Mouse (Mus musculus): ENCODE measurements around the gene Tmem150c. TPM values are rescaled to one million over a fixed set of nuclear protein-coding genes. Genes with fewer than 3 reads are reported as not detected.
A peak's percentile ranks its signal among the peaks of the same experiment; 100 is the strongest.

Gene Tmem150c
- polyA plus RNA-seq, 1 experiment from 2014 or later = 1.6 TPM

GRCm38 (mm10) chr5:100036681-100037080, 122.9 kb downstream of the Tmem150c start:
- no peak for DNase-seq (ENCODE audit: low spot score)
- Histone ChIP-seq H3K9me3 (replicated peaks; ENCODE audit: control insufficient read depth, low read length) (no peaks in the 10 kb centered on the region), H3K27me3 (ENCODE audit: control insufficient read depth, insufficient read depth, low read length) (no peaks in the 10 kb centered on the region), H3K27ac (replicated peaks; ENCODE audit: low read depth, low read length) (no peak overlapping the region), H3K36me3 (replicated peaks; ENCODE audit: control insufficient read depth, insufficient read depth, low read depth, low read length) (peaks cover 2% of the 10 kb centered on the region), H3K9ac (replicated peaks; ENCODE audit: low read length) (peak overlapping the region; percentile 41), H3K4me2 (ENCODE audit: low read depth, low read length) (peak overlapping the region; percentile 90), H3K4me1 (ENCODE audit: control insufficient read depth, insufficient read depth, low read length) (no peaks in the 10 kb centered on the region), H3K4me3 (ENCODE audit: low read depth, low read length) (peak overlapping the region; percentile 87)
- 27% methylated on average over 7 of the region's 7 CpGs for WGBS
- ATAC-seq (replicated peaks; ENCODE audit: insufficient number of reproducible peaks, low FRiP score, low TSS enrichment, low read depth) = no peak

GRCm38 (mm10) chr5:100035950-100036349, 123.7 kb downstream of the Tmem150c start:
- Histone ChIP-seq H3K27ac (replicated peaks; ENCODE audit: low read depth, low read length) (no peak overlapping the region), H3K27me3 (ENCODE audit: control insufficient read depth, insufficient read depth, low read length) (no peaks in the 10 kb centered on the region), H3K4me1 (ENCODE audit: control insufficient read depth, insufficient read depth, low read length) (no peaks in the 10 kb centered on the region), H3K36me3 (replicated peaks; ENCODE audit: control insufficient read depth, insufficient read depth, low read depth, low read length) (peaks cover 2% of the 10 kb centered on the region), H3K9me3 (replicated peaks; ENCODE audit: control insufficient read depth, low read length) (no peaks in the 10 kb centered on the region), H3K9ac (replicated peaks; ENCODE audit: low read length) (no peak overlapping the region), H3K4me3 (ENCODE audit: low read depth, low read length) (peak overlapping the region; percentile 87; the same call in 1 of the 2 replicates), H3K4me2 (ENCODE audit: low read depth, low read length) (no peak overlapping the region; the same call in 1 of the 2 replicates)
- ATAC-seq (replicated peaks; ENCODE audit: insufficient number of reproducible peaks, low FRiP score, low TSS enrichment, low read depth) (no peak), DNase-seq (ENCODE audit: low spot score) (no peak)
- WGBS = 56% methylated on average over 7 of the region's 7 CpGs

- WGBS = 74% methylated on average over 3 of the region's 3 CpGs
- ATAC-seq (replicated peaks; ENCODE audit: insufficient number of reproducible peaks, low FRiP score, low TSS enrichment, low read depth) = no peak
- DNase-seq (ENCODE audit: low spot score) = no peak
These were observed 127.0 kb downstream of the Tmem150c start for GRCm38 (mm10) chr5:100032646-100033045.

GRCm38 (mm10) chr5:100032107-100032506, 127.5 kb downstream of the Tmem150c start:
- no peak overlapping the region for H3K27ac ChIP-seq (replicated peaks; ENCODE audit: low read depth, low read length)
- H3K4me3 ChIP-seq (ENCODE audit: low read depth, low read length) = no peak overlapping the region
- DNase-seq (ENCODE audit: low spot score) = no peak
- no peaks in the 10 kb centered on the region for H3K9me3 ChIP-seq (replicated peaks; ENCODE audit: control insufficient read depth, low read length)
- H3K36me3 ChIP-seq (replicated peaks; ENCODE audit: control insufficient read depth, insufficient read depth, low read depth, low read length) = peaks cover 2% of the 10 kb centered on the region
- H3K4me2 ChIP-seq (ENCODE audit: low read depth, low read length) = no peak overlapping the region
- H3K9ac ChIP-seq (replicated peaks; ENCODE audit: low read length) = no peak overlapping the region
- ATAC-seq (replicated peaks; ENCODE audit: insufficient number of reproducible peaks, low FRiP score, low TSS enrichment, low read depth) = 0 out of 2 replicates have a peak, but pooled peaks have one; percentile 16
- WGBS = 74% methylated on average over 2 of the region's 2 CpGs
- no peaks in the 10 kb centered on the region for H3K27me3 ChIP-seq (ENCODE audit: control insufficient read depth, insufficient read depth, low read length)
- no peaks in the 10 kb centered on the region for H3K4me1 ChIP-seq (ENCODE audit: control insufficient read depth, insufficient read depth, low read length)

More at GRCm38 (mm10) chr5:100032646-100033045, 127.0 kb downstream of the Tmem150c start:
- Histone ChIP-seq H3K4me2 (ENCODE audit: low read depth, low read length) (no peak overlapping the region), H3K27ac (replicated peaks; ENCODE audit: low read depth, low read length) (no peak overlapping the region), H3K36me3 (replicated peaks; ENCODE audit: control insufficient read depth, insufficient read depth, low read depth, low read length) (peaks cover 2% of the 10 kb centered on the region), H3K27me3 (ENCODE audit: control insufficient read depth, insufficient read depth, low read length) (no peaks in the 10 kb centered on the region), H3K4me1 (ENCODE audit: control insufficient read depth, insufficient read depth, low read length) (no peaks in the 10 kb centered on the region), H3K4me3 (ENCODE audit: low read depth, low read length) (no peak overlapping the region), H3K9ac (replicated peaks; ENCODE audit: low read length) (no peak overlapping the region), H3K9me3 (replicated peaks; ENCODE audit: control insufficient read depth, low read length) (no peaks in the 10 kb centered on the region)

DNA sequence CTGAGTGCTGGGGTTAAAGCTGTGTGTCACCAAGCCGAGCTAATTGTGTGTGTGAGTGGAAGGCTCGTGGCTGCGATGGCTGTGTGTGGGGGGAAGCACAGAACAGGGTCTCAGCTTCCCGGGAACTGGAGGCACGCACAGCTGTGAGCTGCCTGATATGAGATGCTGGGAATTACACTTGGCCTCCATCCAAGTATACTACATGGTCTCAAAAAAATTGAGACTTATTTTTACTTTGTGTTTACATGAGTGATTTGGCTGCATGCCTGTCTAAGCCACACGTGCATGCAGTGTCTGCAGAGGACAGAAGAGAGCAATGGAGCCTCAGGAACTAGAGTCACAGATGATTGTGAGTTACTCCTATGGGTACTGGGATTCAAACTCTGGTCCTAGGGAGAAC, 129.5 kb downstream of the Tmem150c start:
- Histone ChIP-seq H3K4me2 (ENCODE audit: low read depth, low read length) (no peak overlapping the region), H3K9me3 (replicated peaks; ENCODE audit: control insufficient read depth, low read length) (no peaks in the 10 kb centered on the region), H3K36me3 (replicated peaks; ENCODE audit: control insufficient read depth, insufficient read depth, low read depth, low read length) (peaks cover 2% of the 10 kb centered on the region), H3K27ac (replicated peaks; ENCODE audit: low read depth, low read length) (no peak overlapping the region), H3K27me3 (ENCODE audit: control insufficient read depth, insufficient read depth, low read length) (no peaks in the 10 kb centered on the region), H3K4me1 (ENCODE audit: control insufficient read depth, insufficient read depth, low read length) (no peaks in the 10 kb centered on the region), H3K9ac (replicated peaks; ENCODE audit: low read length) (no peak overlapping the region), H3K4me3 (ENCODE audit: low read depth, low read length) (no peak overlapping the region)
- DNase-seq (ENCODE audit: low spot score) = no peak
- 52% methylated on average over 6 of the region's 6 CpGs for WGBS
- ATAC-seq (replicated peaks; ENCODE audit: insufficient number of reproducible peaks, low FRiP score, low TSS enrichment, low read depth) = peak; percentile 71

Other genes with a start within 250 kb of the Tmem150c start
- gene Hnrnpd, start 180.9 kb downstream of the Tmem150c start, polyA plus RNA-seq (2014; fragmentation: Nextera tagmentation; extraction: Ambion mirVana) = 293 and 315 TPM in 2 replicates
- gene 4930524J08Rik, start 180.7 kb downstream of the Tmem150c start, polyA plus RNA-seq (2014; fragmentation: Nextera tagmentation; extraction: Ambion mirVana) = 2.6 and 3.3 TPM in 2 replicates
- 270 and 281 TPM in 2 replicates for gene Hnrnpdl, start 120.1 kb downstream of the Tmem150c start, polyA plus RNA-seq (2014; fragmentation: Nextera tagmentation; extraction: Ambion mirVana)
- 52.9 and 59.0 TPM in 2 replicates for gene Enoph1, start 119.8 kb downstream of the Tmem150c start, polyA plus RNA-seq (2014; fragmentation: Nextera tagmentation; extraction: Ambion mirVana)

All from embryonic facial prominence, embryonic 11.5 days (tissue).